Mouse (Mus musculus) hindbrain, embryonic 14.5 days (tissue): ENCODE measurements around the gene Spata5. TPM values are rescaled to one million over a fixed set of nuclear protein-coding genes. Genes with fewer than 3 reads are reported as not detected.

Experiments
- ATAC-seq: fragments of 200-750 bp; cut with Nextera tagmentation; 2 replicates; pipeline ENCODE4 v1.8.0; 2017; ENCODE audit warnings: moderate number of reproducible peaks, mild to moderate bottlenecking, moderate TSS enrichment, moderate library complexity; ENCODE audit not compliant: low FRiP score
- DNase-seq: peaks from one replicate; pipeline ENCODE4 v3.0.0-alpha.2; 2015; ENCODE audit warnings: low spot score
- H3K27ac ChIP-seq: fragments of 300-500 bp; sonication (generic); 2 replicates; pipeline ENCODE4 v1.5.1; 2014; ENCODE audit warnings: mild to moderate bottlenecking, moderate library complexity
- H3K27me3 ChIP-seq: fragments of 300-500 bp; sonication (generic); 2 replicates; pipeline ENCODE4 v1.6.1; 2014; ENCODE audit warnings: mild to moderate bottlenecking, low read length, mixed read lengths; ENCODE audit not compliant: control insufficient read depth, insufficient read depth
- H3K36me3 ChIP-seq: fragments of 300-500 bp; sonication (generic); replicated peaks from 2 replicates; pipeline ENCODE4 v1.6.1; 2014; ENCODE audit not compliant: control insufficient read depth, insufficient read depth
- H3K4me1 ChIP-seq: fragments of 300-500 bp; sonication (generic); replicated peaks from 2 replicates; pipeline ENCODE4 v1.6.1; 2014; ENCODE audit warnings: antibody characterized with exemption, low read length, mixed read lengths; ENCODE audit not compliant: control insufficient read depth, insufficient read depth
- H3K4me2 ChIP-seq: fragments of 300-500 bp; sonication (generic); replicated peaks from 2 replicates; pipeline ENCODE4 v1.6.1; 2014; ENCODE audit warnings: mild to moderate bottlenecking, moderate library complexity
- H3K4me3 ChIP-seq: fragments of 300-500 bp; sonication (generic); replicated peaks from 2 replicates; pipeline ENCODE4 v1.5.1; 2014; ENCODE audit warnings: mild to moderate bottlenecking, low read length
- H3K9ac ChIP-seq: fragments of 300-500 bp; sonication (generic); 2 replicates; pipeline ENCODE4 v1.6.1; 2014
- H3K9me3 ChIP-seq: fragments of 300-500 bp; sonication (generic); 2 replicates; pipeline ENCODE4 v1.6.1; 2016; ENCODE audit warnings: low read length; ENCODE audit not compliant: control insufficient read depth
- WGBS: fragments of 180-500 bp; shearing (Covaris S2); extraction: QIAGEN DNeasy Blood & Tissue Kit; methylation state at CpG from one replicate; pipeline ENCODE4 v1.1.7; 2014; 5-methylcytosine and 5-hydroxymethylcytosine counted together
- polyA plus RNA-seq: library from polyadenylated mRNA; unstranded; fragments of >200 nt; fragmentation: Nextera tagmentation; extraction: Ambion mirVana; gene quantifications from 2 replicates; pipeline ENCODE4 v1.2.1, GENCODE M21; 2014

Spata5 gene
- 33.1 and 35.6 TPM in 2 replicates for polyA plus RNA-seq

DNA sequence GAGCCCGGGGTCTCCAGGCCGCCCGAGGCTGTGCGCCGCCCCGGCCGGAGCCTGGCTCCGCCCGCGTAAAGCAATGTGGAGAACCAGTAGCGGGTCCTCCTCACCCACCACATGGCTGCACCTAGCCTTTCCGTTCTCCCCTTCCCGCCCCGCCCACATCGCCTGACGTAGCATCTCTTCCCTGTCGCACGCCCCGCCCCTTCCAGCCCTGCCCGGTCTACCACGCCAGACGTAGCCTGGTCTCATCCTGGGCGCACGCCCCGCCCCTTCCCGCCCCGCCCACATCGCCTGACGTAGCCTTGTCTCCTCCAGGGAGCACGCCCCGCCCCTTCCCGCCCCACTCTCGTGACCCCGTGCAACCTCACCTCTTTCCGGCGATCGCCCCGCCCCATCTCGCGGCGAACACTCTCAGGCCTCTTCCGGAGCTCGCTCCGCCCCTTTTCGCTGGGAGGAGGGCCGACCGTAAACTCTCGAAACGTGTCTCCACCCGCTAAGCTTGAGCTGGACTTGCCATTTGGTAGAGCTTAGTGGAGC, at the start of gene Spata5:
Spata5 (plus strand) TSS at position 439 of the 534 bp plus-strand sequence.
- WGBS = under 1% methylated on average over 38 of the region's 50 CpGs
- H3K4me3 ChIP-seq = peak within 1 kb of the TSS; percentile 98

DNA sequence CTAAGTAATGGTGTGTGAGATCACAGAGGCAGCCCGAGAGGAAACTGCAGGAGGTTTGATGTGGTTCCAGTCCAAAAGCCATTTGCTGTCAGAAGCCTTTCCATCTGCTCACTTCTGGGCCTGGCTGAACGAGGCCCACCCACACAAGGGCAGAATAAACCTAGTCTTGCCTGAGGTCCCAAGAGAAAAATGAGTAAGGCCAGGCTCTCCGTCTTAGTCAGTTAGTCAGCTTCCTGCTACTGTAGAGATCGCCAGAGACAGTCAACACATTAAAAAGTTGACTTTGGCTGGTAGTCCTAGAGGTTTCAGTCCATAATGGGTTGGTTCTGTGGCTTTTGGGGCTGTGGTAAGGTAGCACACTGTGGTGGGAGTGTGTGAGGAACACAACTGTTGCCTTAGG, 49.3 kb upstream of the Spata5 start:
- Histone ChIP-seq H3K4me3 (no peak overlapping the region), H3K36me3 (no peaks in the 10 kb centered on the region), H3K27me3 (no peaks in the 10 kb centered on the region), H3K9ac (no peak overlapping the region), H3K9me3 (no peaks in the 10 kb centered on the region), H3K4me2 (no peak overlapping the region), H3K4me1 (no peaks in the 10 kb centered on the region), H3K27ac (no peak overlapping the region)
- no peak for DNase-seq
- ATAC-seq = no peak
- whole genome bisulfite sequencing = 76% methylated on average over 4 of the region's 4 CpGs

More for the DNA sequence above, at the start of gene Spata5:
- peak; percentile 97 for ATAC-seq
- Histone ChIP-seq H3K27ac (peak within 1 kb of the TSS; percentile 89), H3K36me3 (peaks cover 1% of the 10 kb centered on the region; the same call in 1 of the 2 replicates), H3K9me3 (no peaks in the 10 kb centered on the region), H3K9ac (peak within 1 kb of the TSS; percentile 75), H3K4me1 (peaks cover 18% of the 10 kb centered on the region), H3K27me3 (no peaks in the 10 kb centered on the region), H3K4me2 (peak within 1 kb of the TSS; percentile 95)
- peak; percentile 100 for DNase-seq

DNA sequence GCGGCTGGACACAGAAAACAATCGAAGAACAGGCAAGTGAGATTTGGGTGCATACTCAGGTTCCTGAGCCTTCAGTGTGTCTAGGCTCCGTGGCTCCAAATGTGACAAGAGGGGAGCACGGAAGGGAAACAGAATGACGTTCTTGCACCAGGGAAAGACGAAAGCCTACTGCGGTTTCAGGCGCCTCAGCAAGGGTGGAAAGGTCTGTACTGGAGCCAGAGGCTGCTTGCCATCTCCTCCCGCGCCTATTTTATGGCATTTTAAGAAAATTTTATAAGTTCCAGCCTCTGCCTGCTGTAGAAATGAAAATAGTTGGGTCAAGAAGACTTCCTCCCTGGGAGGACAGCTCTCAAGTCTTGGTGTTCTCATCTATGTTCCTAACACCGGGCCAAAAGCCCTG, 46.0 kb upstream of the Spata5 start:
- 90% methylated on average over 11 of the region's 11 CpGs for WGBS
- 0 out of 2 replicates have a peak, but pooled peaks cover 3% of the 10 kb centered on the region for H3K4me1 ChIP-seq
- no peak overlapping the region for H3K4me3 ChIP-seq

DNA sequence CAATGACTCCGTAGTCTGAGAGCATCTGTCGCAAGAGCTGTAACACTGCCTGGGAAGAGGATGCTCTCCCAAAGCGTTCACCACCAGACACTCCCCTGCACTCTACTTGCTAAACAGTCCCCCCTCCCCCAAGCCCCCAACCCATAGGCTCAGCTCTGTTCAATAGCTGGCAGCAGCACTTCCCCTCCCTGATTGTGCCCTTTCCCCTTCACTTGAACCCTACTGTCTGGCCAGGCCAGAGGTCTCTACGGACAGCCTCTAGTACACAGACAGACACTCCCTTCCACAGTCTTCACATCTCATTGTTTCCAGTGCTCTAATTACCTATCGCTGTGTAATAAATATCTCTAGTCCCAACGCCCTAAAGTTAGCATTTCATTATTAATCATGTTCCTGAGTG, 41.8 kb upstream of the Spata5 start:
- no peak for DNase-seq
- H3K4me1 ChIP-seq = 0 out of 2 replicates have a peak, but pooled peaks cover 3% of the 10 kb centered on the region
- no peak for ATAC-seq

More for the DNA sequence above, 46.0 kb upstream of the Spata5 start:
- no peak overlapping the region for H3K9ac ChIP-seq
- H3K36me3 ChIP-seq = no peaks in the 10 kb centered on the region
- H3K4me2 ChIP-seq = no peak overlapping the region
- no peaks in the 10 kb centered on the region for H3K27me3 ChIP-seq
- no peak for ATAC-seq
- DNase-seq = no peak
- H3K9me3 ChIP-seq = no peaks in the 10 kb centered on the region
- H3K27ac ChIP-seq = no peak overlapping the region

DNA sequence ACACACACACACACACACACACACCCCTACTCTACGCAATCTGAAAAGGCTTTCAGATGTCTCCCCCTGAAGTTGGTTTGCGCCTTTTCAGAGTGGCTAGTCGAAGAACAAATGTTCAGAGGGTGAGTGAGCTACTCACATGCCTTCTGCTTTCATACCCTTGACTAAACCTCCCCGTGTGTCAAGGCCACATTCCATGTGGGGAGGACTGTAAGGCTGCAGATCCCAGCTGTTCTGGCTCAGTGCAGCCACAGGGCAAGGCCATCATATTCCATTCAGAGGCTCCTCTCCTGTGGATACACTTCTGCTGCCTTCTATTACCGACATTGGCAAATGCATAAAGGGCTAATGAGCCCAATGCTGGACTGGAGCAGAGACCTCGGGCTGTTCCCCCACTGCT, 41.3 kb upstream of the Spata5 start:
- H3K27ac ChIP-seq = no peak overlapping the region
- DNase-seq (no peak), ATAC-seq (0 out of 2 replicates have a peak, but pooled peaks have one; percentile 35)
- H3K4me3 ChIP-seq = no peak overlapping the region
- no peak overlapping the region for H3K4me2 ChIP-seq
- 0 out of 2 replicates have a peak, but pooled peaks cover 3% of the 10 kb centered on the region for H3K4me1 ChIP-seq
- H3K9me3 ChIP-seq = no peaks in the 10 kb centered on the region
- H3K36me3 ChIP-seq = no peaks in the 10 kb centered on the region
- H3K27me3 ChIP-seq = no peaks in the 10 kb centered on the region
- H3K9ac ChIP-seq = no peak overlapping the region
- WGBS = 76% methylated on average over 6 of the region's 6 CpGs

More for the DNA sequence above, 41.8 kb upstream of the Spata5 start:
- Histone ChIP-seq H3K4me3 (no peak overlapping the region), H3K9ac (no peak overlapping the region), H3K27me3 (no peaks in the 10 kb centered on the region), H3K27ac (no peak overlapping the region), H3K36me3 (no peaks in the 10 kb centered on the region), H3K9me3 (no peaks in the 10 kb centered on the region), H3K4me2 (no peak overlapping the region)
- 67% methylated on average over 6 of the region's 6 CpGs for WGBS

DNA sequence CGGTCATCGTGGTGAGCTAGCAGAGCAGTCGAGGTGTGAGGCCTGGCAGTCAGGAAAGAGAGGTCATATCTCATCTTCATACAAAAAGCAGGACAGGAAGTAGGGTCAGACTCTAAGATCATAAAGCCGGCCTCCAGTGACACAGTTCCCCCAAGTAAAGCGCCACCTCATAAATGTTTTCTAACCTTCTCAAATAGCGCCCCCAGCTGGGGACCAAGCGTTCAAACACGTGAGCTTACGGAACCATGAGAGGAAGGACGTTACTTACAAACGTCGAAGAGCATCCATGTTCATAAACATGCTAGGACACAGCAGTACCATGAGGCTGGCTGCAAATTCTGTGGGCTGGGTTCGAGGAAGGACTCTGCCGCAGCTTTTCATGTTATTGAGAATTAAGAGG, 40.5 kb upstream of the Spata5 start:
- no peak for ATAC-seq
- Histone ChIP-seq H3K27ac (no peak overlapping the region), H3K36me3 (no peaks in the 10 kb centered on the region), H3K27me3 (no peaks in the 10 kb centered on the region), H3K9ac (no peak overlapping the region), H3K9me3 (no peaks in the 10 kb centered on the region), H3K4me2 (no peak overlapping the region), H3K4me1 (0 out of 2 replicates have a peak, but pooled peaks cover 3% of the 10 kb centered on the region), H3K4me3 (no peak overlapping the region)
- WGBS = 85% methylated on average over 14 of the region's 14 CpGs
- no peak for DNase-seq

DNA sequence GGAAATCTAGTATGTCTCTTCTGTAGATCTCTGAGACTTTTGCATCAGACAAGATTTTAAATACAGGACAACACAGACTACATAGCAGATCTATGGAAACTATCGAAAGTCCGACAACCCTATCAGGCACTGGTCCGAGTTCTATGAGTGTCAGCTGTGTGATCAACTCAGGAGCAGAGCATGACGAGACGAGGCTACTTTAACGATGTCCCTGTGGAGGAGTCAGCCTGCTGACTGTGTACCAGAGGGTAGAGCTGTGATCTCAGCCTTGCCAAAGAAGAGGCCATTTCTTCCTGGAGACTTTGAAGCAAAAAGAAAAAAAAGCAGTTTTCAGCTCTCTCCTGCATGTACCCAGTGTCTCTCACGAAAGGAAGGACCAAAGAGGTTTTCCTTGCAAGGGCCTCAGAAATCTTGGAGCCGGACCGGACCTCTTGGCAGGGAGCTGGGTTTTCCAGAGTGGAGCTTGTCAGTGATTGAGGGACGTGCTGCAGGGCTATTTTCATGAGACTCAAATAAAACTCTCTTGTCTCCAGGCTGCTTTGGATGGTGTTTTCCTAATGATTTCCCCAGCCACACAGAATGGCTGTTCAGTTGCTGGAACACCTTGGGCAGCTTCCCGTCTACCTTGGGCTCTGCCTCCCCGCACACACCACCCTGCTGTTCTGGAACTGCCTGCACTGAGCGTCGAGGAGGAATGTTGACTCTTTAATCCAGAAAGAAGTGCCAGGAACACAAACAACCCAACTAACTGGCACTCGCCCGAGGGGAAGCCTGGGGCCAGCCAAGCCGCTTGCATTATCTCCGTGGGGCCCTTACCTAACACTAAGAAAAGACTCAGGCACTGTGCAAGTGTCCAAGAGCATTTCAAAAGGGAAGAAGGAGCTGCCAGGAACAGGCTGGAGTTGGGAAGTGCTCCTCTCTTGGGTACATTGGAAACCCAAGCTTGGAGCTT, 39.5 kb upstream of the Spata5 start:
- Histone ChIP-seq H3K27ac (no peak overlapping the region), H3K9ac (no peak overlapping the region), H3K4me1 (0 out of 2 replicates have a peak, but pooled peaks cover 3% of the 10 kb centered on the region), H3K36me3 (no peaks in the 10 kb centered on the region), H3K4me3 (no peak overlapping the region), H3K9me3 (no peaks in the 10 kb centered on the region), H3K27me3 (no peaks in the 10 kb centered on the region), H3K4me2 (no peak overlapping the region)
- 73% methylated on average over 18 of the region's 18 CpGs for WGBS
- DNase-seq (no peak), ATAC-seq (no peak; the same call in 1 of the 2 replicates)

DNA sequence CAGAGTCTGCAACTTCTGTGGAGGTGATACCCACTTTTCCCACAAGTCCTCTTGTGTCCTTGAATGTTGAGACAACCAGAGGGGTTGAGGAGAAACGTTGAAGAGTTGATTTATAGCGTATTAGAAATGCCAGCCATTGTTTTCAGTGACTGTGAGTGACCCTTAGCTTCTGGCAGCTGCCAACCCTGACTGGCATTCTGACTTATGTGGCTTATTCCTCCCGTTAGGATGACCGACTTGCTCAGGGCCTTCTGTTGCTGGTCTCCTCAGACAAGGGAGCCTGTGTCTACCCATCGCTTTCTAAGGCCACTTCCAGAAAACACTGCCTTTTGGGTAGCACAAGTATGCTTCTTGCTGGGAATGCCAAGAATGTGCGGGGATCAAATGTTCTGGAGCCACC, 38.2 kb upstream of the Spata5 start:
- Histone ChIP-seq H3K36me3 (no peaks in the 10 kb centered on the region), H3K4me3 (no peak overlapping the region), H3K27ac (no peak overlapping the region), H3K4me2 (no peak overlapping the region), H3K9ac (no peak overlapping the region), H3K4me1 (0 out of 2 replicates have a peak, but pooled peaks cover 3% of the 10 kb centered on the region), H3K9me3 (no peaks in the 10 kb centered on the region), H3K27me3 (no peaks in the 10 kb centered on the region)
- 71% methylated on average over 6 of the region's 6 CpGs for WGBS
- ATAC-seq = no peak
- no peak for DNase-seq

DNA sequence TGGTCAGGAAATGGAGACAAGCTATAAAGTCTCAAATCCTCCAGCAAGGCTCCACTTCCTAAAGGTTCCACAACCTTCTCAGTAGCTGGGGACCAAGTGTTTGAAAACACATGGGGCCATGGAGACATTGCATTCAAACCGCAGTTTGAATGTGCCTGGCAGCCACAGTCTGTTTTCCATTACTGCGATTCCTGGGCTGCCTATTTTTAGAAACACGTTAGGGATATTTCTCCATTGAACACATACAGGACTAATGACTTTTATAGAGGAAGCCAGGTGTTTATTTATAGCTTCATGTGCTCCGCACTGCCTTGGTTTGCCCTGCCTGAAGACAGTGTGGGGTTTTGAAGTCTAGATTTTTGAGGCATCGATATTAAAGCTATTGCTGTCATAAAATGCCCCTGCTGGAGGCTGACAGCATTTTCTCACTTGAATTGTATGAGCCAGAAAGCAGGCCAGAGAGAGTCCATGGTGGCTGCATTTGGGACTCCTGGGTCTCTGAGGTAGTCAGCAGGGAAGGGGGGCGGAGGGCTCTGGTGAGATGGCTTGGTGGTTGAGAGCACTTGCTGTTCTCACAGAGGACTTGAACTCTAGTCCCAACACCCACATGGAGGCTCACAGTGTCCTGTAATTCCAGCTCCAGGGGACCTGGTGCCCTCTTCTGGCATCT, 36.5 kb upstream of the Spata5 start:
- H3K4me3 ChIP-seq = no peak overlapping the region
- 0 out of 2 replicates have a peak, but pooled peaks cover 3% of the 10 kb centered on the region for H3K4me1 ChIP-seq
- ATAC-seq (no peak), DNase-seq (no peak)
- H3K36me3 ChIP-seq = no peaks in the 10 kb centered on the region
- H3K27ac ChIP-seq = no peak overlapping the region
- no peak overlapping the region for H3K9ac ChIP-seq
- H3K9me3 ChIP-seq = no peaks in the 10 kb centered on the region
- no peaks in the 10 kb centered on the region for H3K27me3 ChIP-seq
- H3K4me2 ChIP-seq = no peak overlapping the region
- 88% methylated on average over 6 of the region's 6 CpGs for WGBS
